Mouse (Mus musculus) C2C12 (cell line): ENCODE results near the gene Ecsit.

Source experiments
- CEBPB ChIP-seq: IDR thresholded peaks from one replicate; pipeline ENCODE4 v1.6.1; 2011; ENCODE audit warnings: low read depth, mild to moderate bottlenecking, control low read depth, moderate library complexity
- CTCF ChIP-seq: IDR thresholded peaks from one replicate; pipeline ENCODE4 v1.5.1; 2011; ENCODE audit not compliant: control insufficient read depth, insufficient read depth, insufficient read length
- FOSL1 ChIP-seq: IDR thresholded peaks from one replicate; pipeline ENCODE4 v1.8.0; 2011; ENCODE audit warnings: mild to moderate bottlenecking, low read length; ENCODE audit not compliant: poor library complexity, insufficient read depth, severe bottlenecking

GRCm38 (mm10) chr9:22037826-22038225 is 47.4 kb downstream of the Ecsit start:
- no peak for TF ChIP-seq CTCF
- no peak for TF ChIP-seq CEBPB
- TF ChIP-seq FOSL1 = no peak
